Mouse (Mus musculus): ENCODE data around the gene Dok3. TPM values are rescaled to one million over a fixed set of nuclear protein-coding genes. Genes with fewer than 3 reads are reported as not detected.

Gene Dok3
- total and polyA plus RNA-seq, 3 experiments, result 3.8 to 13.9 (median 4.9) TPM

DNA sequence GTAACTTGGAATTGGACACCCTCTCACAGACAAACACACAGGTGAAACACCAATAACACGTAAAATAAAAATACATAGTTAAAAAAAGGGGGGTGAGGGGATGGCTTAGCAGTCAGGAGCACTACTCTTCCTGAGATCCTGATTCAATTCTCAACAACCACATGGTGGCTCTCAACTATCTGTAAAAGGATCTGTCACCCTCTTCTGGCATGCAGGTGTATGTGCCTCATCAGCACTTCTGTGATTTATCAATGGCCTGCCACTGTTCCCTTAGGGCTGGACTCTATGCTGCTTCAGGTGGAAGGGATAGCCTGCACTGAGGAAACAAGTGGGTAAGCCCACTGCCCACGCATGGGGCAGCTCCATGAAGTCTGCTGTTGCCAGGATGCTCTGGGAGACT lies 11.8 kb upstream of the Dok3 start:
- DNase-seq, result no peak

DNA sequence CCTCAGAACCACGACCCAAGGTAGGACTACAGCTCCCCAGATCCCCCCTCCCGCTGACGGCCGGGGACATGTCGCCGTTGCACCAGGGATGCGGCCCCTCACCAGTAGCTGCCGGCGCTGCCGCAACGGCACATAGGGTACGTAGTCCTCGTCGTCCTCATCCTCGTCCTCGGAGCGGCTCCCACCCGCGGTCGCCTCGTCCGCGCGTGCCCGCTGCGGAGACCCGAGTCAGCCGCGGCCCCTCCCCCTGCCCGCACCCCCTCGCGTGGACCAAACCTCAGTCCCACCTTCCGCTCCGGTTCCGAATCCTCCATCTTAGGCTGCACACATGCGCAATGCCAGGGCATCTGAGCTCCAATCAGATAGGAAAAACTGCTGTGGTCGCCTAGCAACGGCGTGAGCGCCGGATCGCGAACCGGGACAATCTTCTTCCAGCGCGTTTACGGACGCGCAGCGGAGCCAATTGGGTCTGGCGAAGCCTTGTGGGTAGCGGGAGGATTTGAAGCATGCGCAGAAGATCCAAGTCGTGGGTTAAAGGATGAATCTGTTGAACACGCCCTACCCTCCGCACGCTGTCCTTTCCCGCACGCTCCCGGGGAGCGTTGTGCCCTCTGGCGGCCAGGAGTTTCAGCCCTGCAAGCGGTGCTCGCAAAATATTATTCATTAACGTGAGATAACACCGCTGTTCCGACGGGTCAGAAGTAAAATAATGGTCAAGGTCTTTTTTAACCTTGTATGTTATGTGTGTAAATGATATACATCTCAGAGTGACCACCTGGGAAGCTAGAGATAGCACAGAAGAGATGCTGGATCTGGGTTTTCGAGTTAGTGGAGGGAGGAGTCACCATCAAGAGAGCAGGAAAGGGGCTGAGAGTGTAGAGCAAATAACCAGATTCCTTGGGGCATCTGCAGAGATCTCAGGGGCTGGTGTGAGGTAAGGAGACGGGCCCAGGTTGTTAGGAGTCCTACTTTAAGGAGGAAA lies 7.4 kb upstream of the Dok3 start, which contains the start of gene Ddx41:
Gene Ddx41 (minus strand): TSS at position 465 of the 982 bp plus-strand sequence.
- DNase-seq, result peak; percentile 100

DNA sequence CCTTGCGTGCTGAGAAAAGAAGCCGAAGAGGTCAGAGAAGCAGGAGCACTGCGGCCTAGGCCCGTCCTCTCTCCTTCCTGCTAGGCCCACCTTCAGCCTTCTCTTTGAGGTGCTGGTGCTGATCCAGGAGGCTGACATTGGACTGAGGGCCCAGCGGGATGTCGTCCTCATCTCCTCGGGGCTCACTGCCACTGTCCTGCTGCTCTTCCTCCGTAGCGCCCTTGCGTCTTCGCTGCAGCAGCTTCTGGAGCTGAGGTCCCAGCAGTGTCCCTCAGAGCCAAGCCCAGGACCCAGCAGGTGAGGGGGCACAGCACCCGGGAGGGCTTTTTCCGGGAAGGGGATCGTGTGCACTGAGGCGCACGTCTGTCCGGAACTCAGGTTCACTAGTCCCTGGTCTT lies 6.7 kb upstream of the Dok3 start:
- no peak for DNase-seq

DNA sequence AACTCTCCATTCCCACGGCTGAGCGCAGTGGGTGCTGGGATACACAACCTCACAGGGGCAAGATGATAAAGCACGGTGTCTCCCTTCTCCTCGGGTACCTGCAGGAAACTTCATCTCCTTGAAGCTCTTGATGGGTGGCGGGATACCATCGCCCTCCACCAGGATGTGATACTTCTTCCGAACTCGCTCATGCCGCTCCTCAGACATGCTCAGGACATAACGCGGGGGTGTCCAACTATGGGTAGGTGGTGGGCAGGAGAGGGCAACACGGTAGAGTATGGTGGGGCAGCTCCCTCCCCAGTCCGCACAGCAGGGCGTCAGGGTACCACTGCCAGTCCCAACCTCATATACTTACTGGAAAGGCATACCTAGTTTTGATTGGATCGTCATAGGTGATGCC lies 6.1 kb upstream of the Dok3 start:
- no peak for DNase-seq

DNA sequence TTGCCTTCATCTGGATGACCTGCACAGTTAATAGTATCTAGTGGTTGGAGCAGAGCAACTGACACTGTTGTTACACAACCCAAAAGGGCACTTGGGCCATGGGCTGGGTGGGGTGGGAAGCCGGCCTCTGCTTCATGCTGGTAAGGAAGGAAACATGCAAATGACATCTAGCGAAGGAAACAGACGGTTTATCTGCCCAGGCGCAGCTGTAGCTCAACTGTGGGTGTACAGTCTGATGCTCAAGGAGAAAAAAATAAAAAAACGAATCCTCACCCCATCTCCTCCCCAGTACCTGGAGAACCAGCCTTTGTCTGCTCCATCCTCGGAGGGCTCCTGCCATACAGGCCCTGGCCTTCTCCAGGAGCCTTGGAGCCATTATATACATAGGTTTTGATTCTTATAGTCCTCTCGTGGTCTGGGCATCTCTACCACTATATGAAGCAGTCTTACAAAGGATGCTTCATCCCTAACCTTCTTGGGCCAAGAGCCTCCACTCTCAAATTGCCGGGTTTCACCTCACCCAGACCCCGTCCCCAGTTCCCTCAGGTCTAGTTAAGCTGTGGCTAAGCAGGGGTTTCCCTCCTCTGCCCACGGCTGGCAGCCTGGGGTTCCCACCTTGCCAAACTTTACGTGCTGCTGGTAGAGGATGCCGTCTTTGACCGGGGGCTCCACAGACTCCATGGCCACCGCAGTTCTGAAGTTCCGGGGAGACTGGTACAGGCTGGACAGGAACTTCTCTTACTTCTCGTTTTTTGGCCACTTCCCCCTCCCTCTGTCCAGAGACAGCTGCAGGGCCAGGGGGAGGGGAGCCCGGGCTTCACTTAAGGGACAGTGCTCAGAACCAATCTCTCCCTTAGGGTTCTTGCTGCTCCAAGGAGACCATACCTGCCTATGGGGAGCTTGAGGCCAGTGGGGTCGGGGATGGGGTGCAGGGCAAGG lies 993 bp downstream of the Dok3 start:
- no peak for DNase-seq

DNA sequence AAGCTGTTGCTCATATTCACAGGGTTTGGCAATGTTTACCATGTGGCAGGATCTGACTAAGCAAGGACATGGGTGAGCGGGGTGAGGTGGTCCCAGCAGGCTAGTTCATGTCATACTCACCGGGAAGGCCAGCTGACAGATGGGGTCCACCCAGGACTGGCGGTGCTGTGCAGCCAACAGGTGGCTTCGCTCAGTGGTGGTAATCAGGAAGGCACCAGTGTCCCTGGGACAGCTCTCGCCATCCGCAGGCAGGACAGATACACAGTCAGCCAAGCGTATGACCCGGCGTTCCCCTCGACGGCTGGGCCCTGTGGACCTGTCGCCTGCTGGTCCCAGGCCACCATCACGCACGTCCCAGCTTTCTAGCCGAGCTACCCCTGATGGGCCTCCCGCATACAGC lies 1.9 kb downstream of the Dok3 start:
- DNase-seq, result no peak

DNA sequence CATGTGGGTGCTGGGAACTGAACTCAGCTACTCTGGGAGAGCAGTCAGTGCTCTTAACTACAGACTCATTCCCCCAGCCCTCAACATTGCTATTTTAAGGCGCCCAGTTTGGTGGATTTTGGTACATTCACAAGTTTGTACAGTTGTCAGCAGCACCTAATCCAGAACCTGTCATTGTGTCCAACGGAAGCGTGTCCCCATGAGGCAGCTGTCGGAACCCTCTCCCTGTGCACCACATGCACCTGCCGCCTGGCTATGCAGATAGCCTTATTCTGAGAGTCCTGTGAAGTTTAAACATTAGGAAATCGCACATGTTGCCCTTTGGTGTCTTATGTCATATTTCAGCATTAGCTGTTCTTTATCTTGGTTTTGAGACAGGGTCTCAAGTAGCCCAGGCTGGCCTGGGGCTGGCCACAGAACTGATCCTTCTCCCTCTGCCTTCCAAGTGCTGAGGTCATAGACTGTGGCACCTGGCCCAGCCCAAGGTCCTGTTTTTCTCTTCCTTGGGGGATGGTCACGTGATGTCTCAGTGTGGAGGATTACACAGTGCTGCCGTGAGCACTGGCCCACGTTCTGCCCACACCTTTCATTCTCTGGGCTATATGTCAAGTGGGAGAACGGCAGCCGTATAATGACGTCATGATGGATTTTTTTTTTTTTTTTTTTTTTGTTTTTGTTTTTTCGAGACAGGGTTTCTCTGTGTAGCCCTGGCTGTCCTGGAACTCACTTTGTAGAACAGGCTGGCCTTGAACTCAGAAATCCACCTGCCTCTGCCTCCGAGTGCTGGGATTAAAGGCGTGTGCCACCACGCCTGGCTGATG lies 3.2 kb downstream of the Dok3 start:
- DNase-seq, result no peak

GRCm38 (mm10) chr13:55523951-55524600 lies 5.0 kb downstream of the Dok3 start:
- DNase-seq, result no peak

DNA sequence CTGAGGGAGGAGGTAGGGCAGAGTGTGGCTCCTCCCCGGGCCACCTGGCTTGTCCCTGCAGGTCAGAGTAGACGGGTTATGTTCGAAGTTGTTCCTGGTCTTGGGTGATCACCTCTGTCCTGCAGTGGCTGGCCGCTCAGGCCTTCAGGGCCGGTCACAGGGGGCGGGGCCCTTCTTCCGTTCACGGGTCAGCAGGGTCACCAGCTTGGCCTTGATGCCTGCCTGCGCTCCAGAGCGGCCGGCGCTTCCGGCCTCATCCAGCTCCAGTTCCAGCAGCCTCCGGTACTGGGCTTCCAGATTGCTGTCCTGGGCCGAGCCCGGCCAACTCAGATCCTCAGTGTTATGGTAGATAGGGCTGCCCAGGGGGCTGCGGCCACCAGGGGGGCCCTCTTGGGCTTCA lies 5.8 kb downstream of the Dok3 start:
- peak; percentile 75 for DNase-seq

DNA sequence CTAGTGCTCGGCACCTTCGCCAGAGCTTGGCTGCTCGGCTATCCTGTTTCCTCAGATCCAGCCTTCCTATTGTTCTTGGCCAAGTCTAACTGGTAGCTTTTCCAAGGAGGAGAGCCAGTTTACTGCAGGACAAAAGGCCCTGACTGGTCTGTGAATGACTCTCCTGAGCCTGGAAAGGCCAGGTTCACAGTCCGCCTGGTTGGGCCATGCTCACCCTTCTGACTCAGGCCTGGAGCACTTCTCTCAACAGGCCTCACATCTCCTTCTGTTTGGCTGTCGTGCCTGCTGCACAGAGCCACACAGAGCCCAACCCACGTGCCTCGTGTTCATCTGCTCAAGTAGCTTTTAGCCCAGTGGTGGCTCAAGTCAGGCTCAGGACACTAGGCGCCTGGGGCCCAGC lies 6.4 kb downstream of the Dok3 start:
- DNase-seq, result no peak

DNA sequence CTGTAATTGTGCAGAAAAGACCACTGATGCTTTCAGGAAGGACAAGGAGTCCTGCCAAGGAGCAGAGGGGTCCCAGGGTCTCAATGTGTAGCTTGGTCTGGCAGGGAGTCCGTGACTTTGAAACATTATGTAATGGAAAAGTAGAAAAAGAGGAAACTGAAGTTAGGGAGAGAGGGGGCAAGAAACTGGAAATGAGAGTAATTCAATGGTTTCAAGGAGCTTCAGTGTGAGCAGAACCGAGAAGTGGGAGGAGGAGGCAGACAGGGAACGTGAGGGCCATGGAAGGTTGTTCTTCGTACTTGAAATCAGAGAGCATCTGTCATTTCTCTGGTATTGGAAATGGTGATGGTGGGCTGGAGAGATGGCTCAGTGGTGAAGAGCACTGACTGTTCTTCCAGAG lies 9.5 kb downstream of the Dok3 start:
- DNase-seq, result no peak

GRCm38 (mm10) chr13:55516955-55517354 lies 12.1 kb downstream of the Dok3 start:
- DNase-seq, result peak; percentile 84

- DNase-seq, result no peak
Measured at GRCm38 (mm10) chr13:55513828-55514227, 15.3 kb downstream of the Dok3 start.

GRCm38 (mm10) chr13:55513111-55513748 lies 15.9 kb downstream of the Dok3 start, which contains the start of gene Pdlim7:
Gene Pdlim7, minus strand, starts transcription at chr13:55513676.
- peak; percentile 94 for DNase-seq

DNA sequence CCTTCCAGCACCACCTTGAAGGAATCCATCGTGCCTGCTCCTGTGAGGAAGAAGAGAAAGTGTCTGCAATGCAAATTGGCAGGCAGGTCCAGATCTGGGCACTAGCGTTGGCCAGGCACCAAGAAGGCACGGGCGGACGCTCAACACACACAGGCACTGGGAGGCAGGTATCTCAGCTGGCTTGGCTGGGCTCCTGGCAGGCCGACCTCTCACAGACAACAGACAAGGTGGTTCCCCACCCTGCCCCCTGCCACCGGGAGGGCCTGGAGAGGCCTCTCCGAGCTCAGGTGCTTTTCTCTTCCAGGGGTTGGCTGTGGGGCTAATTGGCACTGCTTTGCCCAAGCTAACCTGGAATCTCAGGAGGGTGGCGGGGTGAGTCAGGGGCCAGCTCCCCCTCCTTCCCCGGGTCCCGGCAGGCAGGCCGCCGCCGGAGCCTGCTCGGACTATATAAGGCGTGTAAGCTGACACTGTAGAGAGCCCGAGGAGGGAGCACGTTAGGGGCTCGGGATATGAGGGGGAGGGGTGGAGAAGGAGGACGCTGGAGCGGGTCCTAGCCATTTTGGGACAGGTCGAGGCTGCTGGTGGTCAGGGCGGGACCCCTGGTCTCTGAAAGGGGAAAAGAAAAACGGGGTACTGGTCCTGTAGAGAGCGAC lies 16.6 kb downstream of the Dok3 start:
- peak; percentile 61 for DNase-seq

DNA sequence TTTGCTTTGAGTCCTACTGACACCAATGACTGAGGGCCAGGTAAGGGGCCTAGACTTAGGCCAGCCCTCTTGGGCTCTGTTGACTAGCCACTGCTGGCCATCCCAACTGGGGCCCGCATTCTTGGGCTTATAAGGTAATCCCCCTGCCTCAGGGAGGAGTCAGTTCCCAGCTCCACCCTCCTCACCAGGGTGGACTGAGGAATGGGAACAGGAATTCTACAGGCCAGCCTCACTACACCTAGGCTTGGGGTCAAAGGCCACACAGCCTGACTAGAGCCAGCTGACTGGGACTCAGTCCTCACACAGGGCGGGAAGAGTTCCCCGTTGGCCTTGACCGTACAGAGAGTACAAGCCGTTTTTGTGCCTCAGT lies 17.6 kb downstream of the Dok3 start:
- no peak for DNase-seq

- DNase-seq, result peak; percentile 89
Measured at GRCm38 (mm10) chr13:55510668-55511491, 18.2 kb downstream of the Dok3 start.

DNA sequence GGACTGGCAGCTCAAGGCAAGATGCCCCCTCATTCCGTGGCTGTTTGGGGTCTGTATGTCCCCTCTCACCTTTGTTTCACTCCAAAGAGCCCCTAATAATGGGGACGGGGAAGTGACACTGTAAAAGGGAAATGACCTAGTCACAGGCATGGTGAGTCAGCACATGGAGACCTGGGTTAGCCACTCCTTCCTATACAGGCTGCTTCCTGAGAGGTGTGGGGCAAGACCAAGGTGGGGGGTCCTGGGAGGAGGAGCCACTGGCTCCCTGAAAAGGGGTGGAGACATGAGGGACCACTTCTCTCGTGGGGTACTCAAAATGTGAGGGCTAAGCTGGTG lies 18.8 kb downstream of the Dok3 start:
- DNase-seq, result no peak

DNA sequence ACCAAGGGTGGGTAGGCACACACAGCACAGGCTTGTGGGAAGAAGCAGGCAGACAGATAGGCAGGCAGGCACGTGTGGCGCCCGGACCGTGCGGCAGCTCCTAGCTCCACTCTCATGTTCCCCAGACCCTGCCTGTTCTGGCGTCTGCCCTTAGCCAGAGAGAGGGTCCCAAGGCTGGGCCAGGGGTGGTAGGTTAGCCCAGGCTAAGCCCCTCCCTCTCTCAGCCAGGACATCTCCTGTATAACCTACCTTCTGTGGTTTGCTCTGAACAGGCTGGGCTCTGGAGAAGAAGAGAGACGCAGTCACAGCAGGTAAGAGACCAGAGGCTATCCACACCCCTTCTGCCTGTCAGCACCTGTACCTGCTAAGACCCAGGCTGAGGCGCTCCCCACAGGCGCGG lies 20.6 kb downstream of the Dok3 start:
- DNase-seq, result no peak

Measured in adrenal gland, adult 2 months (tissue).